Mouse (Mus musculus) stomach, postnatal 0 days (tissue): ENCODE measurements at regions not wholly inside any gene's neighbourhood (a gene's known extent, or its start where the extent isn't known, plus 50 kb on each side); places are given as distances from the start of the nearest gene placed in this dataset.

Experiments
- CTCF ChIP-seq: IDR thresholded peaks from 2 replicates; pipeline ENCODE4 v1.5.1; 2016; ENCODE audit warnings: antibody characterized with exemption, low read depth, mild to moderate bottlenecking, moderate library complexity
- EP300 ChIP-seq: optimal IDR thresholded peaks from 2 replicates; pipeline ENCODE3; 2016; ENCODE audit warnings: antibody characterized with exemption

- TF ChIP-seq CTCF: no peak
- TF ChIP-seq EP300: no peak
Measured at GRCm38 (mm10) chr4:10397249-10397648, 477.0 kb upstream of the 2610301B20Rik start.
